Mouse (Mus musculus): ENCODE results near the gene Pcolce2.

DNA sequence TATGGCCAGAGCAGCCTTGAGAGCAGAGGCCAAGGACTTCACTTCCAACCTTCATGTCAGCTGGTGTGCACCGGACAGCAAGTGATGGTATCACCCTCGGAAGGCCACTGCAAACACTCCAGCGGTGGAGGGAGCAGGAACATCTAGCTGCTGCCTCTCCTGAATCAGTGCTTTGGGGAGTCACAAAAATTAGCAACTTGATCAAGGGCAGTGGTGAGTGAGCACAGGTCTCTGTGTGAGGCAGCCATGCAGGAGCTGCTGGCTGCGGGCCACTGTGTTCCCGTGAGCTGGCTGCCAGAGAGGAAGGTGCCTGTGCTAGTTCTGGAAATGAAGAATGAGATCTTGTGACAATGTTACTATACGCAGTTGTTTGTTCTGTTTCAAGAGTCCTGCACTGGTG, 16.0 kb downstream of the Pcolce2 start:
- TF ChIP-seq POLR2A (IDR thresholded peaks at IDR 0.05; ENCODE audit: borderline replicate concordance, extremely low read depth, insufficient read depth, insufficient read length, poor library complexity, severe bottlenecking) (no peak), CTCF (IDR thresholded peaks at IDR 0.05; ENCODE audit: borderline replicate concordance, extremely low read depth, insufficient read depth, insufficient read length) (no peak)

Data from brain, embryonic 14.5 days (tissue).